Mouse (Mus musculus) kidney, postnatal 0 days (tissue): ENCODE results near the gene Fam161b. TPM values are rescaled to one million over a fixed set of nuclear protein-coding genes. Genes with fewer than 3 reads are reported as not detected.

ENCODE experiments used
- ATAC-seq: fragments of 200-750 bp; cut with Nextera tagmentation; replicated peaks from 2 replicates; pipeline ENCODE4 v1.8.0; 2017; ENCODE audit warnings: low read depth, moderate number of reproducible peaks, moderate TSS enrichment, moderate library complexity; ENCODE audit not compliant: low FRiP score
- DNase-seq: peaks from one replicate; pipeline ENCODE4 v3.0.0-alpha.2; 2016; ENCODE audit warnings: low spot score
- H3K27ac ChIP-seq: fragments of 300-500 bp; sonication (generic); 2 replicates; pipeline ENCODE4 v1.5.1; 2014; ENCODE audit warnings: mild to moderate bottlenecking
- H3K27me3 ChIP-seq: fragments of 300-500 bp; sonication (generic); 2 replicates; pipeline ENCODE4 v1.6.1; 2014; ENCODE audit warnings: low read length, mixed read lengths; ENCODE audit not compliant: insufficient read depth
- H3K36me3 ChIP-seq: fragments of 300-500 bp; sonication (generic); 2 replicates; pipeline ENCODE4 v1.6.1; 2014; ENCODE audit warnings: low read length, mixed read lengths; ENCODE audit not compliant: insufficient read depth
- H3K4me1 ChIP-seq: fragments of 300-500 bp; sonication (generic); replicated peaks from 2 replicates; pipeline ENCODE4 v1.6.1; 2014; ENCODE audit warnings: antibody characterized with exemption, low read length, mixed read lengths; ENCODE audit not compliant: insufficient read depth
- H3K4me2 ChIP-seq: fragments of 300-500 bp; sonication (generic); 2 replicates; pipeline ENCODE4 v1.6.1; 2014; ENCODE audit warnings: mild to moderate bottlenecking, low read length, moderate library complexity, mixed read lengths
- H3K4me3 ChIP-seq: fragments of 300-500 bp; sonication (generic); replicated peaks from 2 replicates; pipeline ENCODE4 v1.5.1; 2014; ENCODE audit warnings: low read depth, low read length
- H3K9ac ChIP-seq: fragments of 300-500 bp; sonication (generic); 2 replicates; pipeline ENCODE4 v1.6.1; 2014; ENCODE audit warnings: low read depth, low read length
- H3K9me3 ChIP-seq: fragments of 300-500 bp; sonication (generic); replicated peaks from 2 replicates; pipeline ENCODE4 v1.6.1; 2016; ENCODE audit warnings: low read length, inconsistent platforms, mixed read lengths
- CTCF ChIP-seq: IDR thresholded peaks from 2 replicates; pipeline ENCODE4 v1.5.1; 2016; ENCODE audit warnings: antibody characterized with exemption, low read depth, mild to moderate bottlenecking, moderate library complexity
- WGBS: fragments of 180-500 bp; shearing (Covaris S2); extraction: QIAGEN DNeasy Blood & Tissue Kit; methylation state at CpG from one replicate; pipeline ENCODE4 v1.1.7; 2014; 5-methylcytosine and 5-hydroxymethylcytosine counted together
- polyA plus RNA-seq: library from polyadenylated mRNA; unstranded; fragments of >200 nt; fragmentation: Nextera tagmentation; extraction: Ambion mirVana; gene quantifications from 2 replicates; pipeline ENCODE4 v1.2.1, GENCODE M21; 2015

Fam161b gene
- polyA plus RNA-seq, 1 experiment from 2014 or later: 2.1 TPM

DNA sequence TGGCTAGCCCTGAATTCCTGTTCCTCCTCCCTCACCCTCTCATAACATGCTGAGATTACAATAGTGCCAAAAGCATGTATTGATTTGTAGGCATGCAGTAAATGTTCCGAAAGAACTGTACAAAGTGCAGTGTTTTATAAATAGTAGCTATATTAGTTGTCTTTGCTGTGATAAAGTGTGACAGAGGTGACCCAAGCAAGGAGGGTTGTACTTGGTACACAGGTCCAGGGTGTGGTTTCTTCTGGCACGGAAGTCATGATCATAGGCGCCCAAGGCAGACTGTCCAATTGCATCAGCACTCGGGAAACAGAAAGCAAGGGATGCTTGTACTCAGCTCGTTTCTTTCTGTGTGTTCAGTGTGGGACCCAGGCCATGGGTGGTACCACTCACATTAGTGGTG lies 57.5 kb downstream of the Fam161b start:
- TF ChIP-seq CTCF: no peak
- no peak overlapping the region for H3K4me2 ChIP-seq
- no peak for DNase-seq

GRCm38 (mm10) chr12:84299265-84299664 lies 62.4 kb downstream of the Fam161b start:
- H3K36me3 ChIP-seq: peaks cover 10% of the 10 kb centered on the region; the same call in 1 of the 2 replicates
- no peak for DNase-seq
- no peak overlapping the region for H3K4me3 ChIP-seq
- H3K9ac ChIP-seq: no peak overlapping the region
- WGBS: 98% methylated on average over 2 of the region's 2 CpGs
- no peak for ATAC-seq
- no peak overlapping the region for H3K4me2 ChIP-seq
- no peaks in the 10 kb centered on the region for H3K9me3 ChIP-seq
- no peak overlapping the region for H3K27ac ChIP-seq
- H3K27me3 ChIP-seq: no peaks in the 10 kb centered on the region
- H3K4me1 ChIP-seq: no peaks in the 10 kb centered on the region
- TF ChIP-seq CTCF: no peak

More for the DNA sequence above, 57.5 kb downstream of the Fam161b start:
- Histone ChIP-seq H3K4me3 (no peak overlapping the region), H3K9ac (no peak overlapping the region), H3K27me3 (no peaks in the 10 kb centered on the region), H3K4me1 (no peaks in the 10 kb centered on the region), H3K9me3 (no peaks in the 10 kb centered on the region), H3K36me3 (peaks cover 15% of the 10 kb centered on the region; the same call in 1 of the 2 replicates), H3K27ac (no peak overlapping the region)
- ATAC-seq: no peak
- WGBS: 83% methylated on average over 5 of the region's 5 CpGs

GRCm38 (mm10) chr12:84297851-84298250 lies 63.8 kb downstream of the Fam161b start:
- Histone ChIP-seq H3K27me3 (no peaks in the 10 kb centered on the region), H3K4me3 (no peak overlapping the region), H3K27ac (no peak overlapping the region), H3K9ac (no peak overlapping the region), H3K36me3 (peaks cover 16% of the 10 kb centered on the region; the same call in 1 of the 2 replicates), H3K4me2 (no peak overlapping the region), H3K9me3 (no peaks in the 10 kb centered on the region), H3K4me1 (no peaks in the 10 kb centered on the region)
- DNase-seq (no peak), ATAC-seq (no peak)
- no peak for TF ChIP-seq CTCF
- WGBS: 91% methylated on average over 6 of the region's 6 CpGs

Other genes with a start within 250 kb of the Fam161b start
- gene Dnal1, start 247.5 kb downstream of the Fam161b start, polyA plus RNA-seq: 3.4 TPM in 2 replicates
- gene Pnma1, start 213.3 kb downstream of the Fam161b start, polyA plus RNA-seq: 0.33 and 0.50 TPM in 2 replicates
- 4.8 and 5.8 TPM in 2 replicates for gene Elmsan1, start 143.0 kb downstream of the Fam161b start, polyA plus RNA-seq
- gene Ptgr2, start 76.6 kb downstream of the Fam161b start, polyA plus RNA-seq: 45.6 and 51.3 TPM in 2 replicates
- 53.8 and 64.6 TPM in 2 replicates for gene Zfp410, start 45.0 kb downstream of the Fam161b start, polyA plus RNA-seq
- 36.0 and 40.9 TPM in 2 replicates for gene Coq6, start 176 bp downstream of the Fam161b start, polyA plus RNA-seq
- gene Entpd5, start 47.2 kb upstream of the Fam161b start, polyA plus RNA-seq: 85.5 and 99.1 TPM in 2 replicates
- gene Bbof1, start 47.2 kb upstream of the Fam161b start, polyA plus RNA-seq: 1.3 and 1.4 TPM in 2 replicates
- 28.4 and 28.8 TPM in 2 replicates for gene Rnf113a2, start 55.4 kb upstream of the Fam161b start, polyA plus RNA-seq
- gene Aldh6a1, start 89.2 kb upstream of the Fam161b start, polyA plus RNA-seq: 122 and 128 TPM in 2 replicates
- gene Lin52, start 89.6 kb upstream of the Fam161b start, polyA plus RNA-seq: 18.7 and 19.5 TPM in 2 replicates
- gene Vsx2, start 207.9 kb upstream of the Fam161b start, polyA plus RNA-seq: not detected in 2 replicates